Mouse (Mus musculus) forebrain, embryonic 16.5 days (tissue): ENCODE data around the gene Adh6b. TPM values are rescaled to one million over a fixed set of nuclear protein-coding genes. Genes with fewer than 3 reads are reported as not detected.

Experiments used
- ATAC-seq: fragments of 200-750 bp; cut with Nextera tagmentation; 2 replicates; pipeline ENCODE4 v1.8.0; 2017; ENCODE audit warnings: mild to moderate bottlenecking, moderate library complexity
- H3K27ac ChIP-seq: fragments of 300-500 bp; sonication (generic); 2 replicates; pipeline ENCODE4 v1.5.1; 2014; ENCODE audit warnings: low read length, control low read depth
- H3K27me3 ChIP-seq: fragments of 300-500 bp; sonication (generic); replicated peaks from 2 replicates; pipeline ENCODE4 v1.6.1; 2014; ENCODE audit warnings: low read length; ENCODE audit not compliant: control insufficient read depth, insufficient read depth
- H3K36me3 ChIP-seq: fragments of 300-500 bp; sonication (generic); 2 replicates; pipeline ENCODE4 v1.6.1; 2014; ENCODE audit not compliant: control insufficient read depth, insufficient read depth
- H3K4me1 ChIP-seq: fragments of 300-500 bp; sonication (generic); replicated peaks from 2 replicates; pipeline ENCODE4 v1.6.1; 2014; ENCODE audit warnings: low read length; ENCODE audit not compliant: control insufficient read depth, insufficient read depth
- H3K4me2 ChIP-seq: fragments of 300-500 bp; sonication (generic); 2 replicates; pipeline ENCODE4 v1.6.1; 2014; ENCODE audit warnings: mild to moderate bottlenecking, low read length, control low read depth
- H3K4me3 ChIP-seq: fragments of 300-500 bp; sonication (generic); replicated peaks from 2 replicates; pipeline ENCODE4 v1.5.1; 2014; ENCODE audit warnings: mild to moderate bottlenecking, low read length, control low read depth
- H3K9ac ChIP-seq: fragments of 300-500 bp; sonication (generic); replicated peaks from 2 replicates; pipeline ENCODE4 v1.6.1; 2014; ENCODE audit warnings: low read depth, low read length, control low read depth
- H3K9me3 ChIP-seq: fragments of 300-500 bp; sonication (generic); 2 replicates; pipeline ENCODE4 v1.6.1; 2016; ENCODE audit warnings: low read length; ENCODE audit not compliant: control insufficient read depth
- WGBS: fragments of 180-500 bp; shearing (Covaris S2); extraction: QIAGEN DNeasy Blood & Tissue Kit; methylation state at CpG from one replicate; pipeline ENCODE4 v1.1.7; 2014; 5-methylcytosine and 5-hydroxymethylcytosine counted together
- polyA plus RNA-seq: library from polyadenylated mRNA; unstranded; fragments of >200 nt; fragmentation: Nextera tagmentation; extraction: Ambion mirVana; gene quantifications from 2 replicates; pipeline ENCODE4 v1.2.1, GENCODE M21; 2015

Adh6b gene
- polyA plus RNA-seq, 1 experiment from 2014 or later, result not detected

GRCm38 (mm10) chr3:138311015-138311414, 30.6 kb upstream of the Adh6b start:
- Histone ChIP-seq H3K4me3 (no peak overlapping the region), H3K27ac (no peak overlapping the region), H3K9ac (no peak overlapping the region), H3K9me3 (no peaks in the 10 kb centered on the region), H3K36me3 (no peaks in the 10 kb centered on the region), H3K4me2 (no peak overlapping the region), H3K27me3 (no peaks in the 10 kb centered on the region), H3K4me1 (no peaks in the 10 kb centered on the region)
- WGBS, result 84% methylated on average over 6 of the region's 6 CpGs
- no peak for ATAC-seq

- ATAC-seq, result no peak
- Histone ChIP-seq H3K4me3 (no peak within 1 kb of the TSS), H3K9ac (no peak within 1 kb of the TSS), H3K27me3 (no peaks in the 10 kb centered on the region), H3K4me2 (no peak within 1 kb of the TSS), H3K4me1 (no peaks in the 10 kb centered on the region), H3K27ac (no peak within 1 kb of the TSS), H3K9me3 (no peaks in the 10 kb centered on the region), H3K36me3 (no peaks in the 10 kb centered on the region)
- WGBS, result 81% methylated on average over 5 of the region's 5 CpGs
Measured at GRCm38 (mm10) chr3:138312965-138313364, 28.6 kb upstream of the Adh6b start, which contains the start of gene Adh6a. Gene Adh6a (plus strand): TSS chr3:138313286.

- ATAC-seq, result no peak
- H3K9ac ChIP-seq, result no peak overlapping the region
- no peaks in the 10 kb centered on the region for H3K36me3 ChIP-seq
- 87% methylated on average over 2 of the region's 2 CpGs for WGBS
- no peak overlapping the region for H3K27ac ChIP-seq
- H3K4me1 ChIP-seq, result no peaks in the 10 kb centered on the region
- no peaks in the 10 kb centered on the region for H3K27me3 ChIP-seq
- no peak overlapping the region for H3K4me2 ChIP-seq
- no peaks in the 10 kb centered on the region for H3K9me3 ChIP-seq
- no peak overlapping the region for H3K4me3 ChIP-seq
Measured at GRCm38 (mm10) chr3:138316908-138317472, 24.6 kb upstream of the Adh6b start.

- Histone ChIP-seq H3K4me1 (no peaks in the 10 kb centered on the region), H3K36me3 (no peaks in the 10 kb centered on the region), H3K27ac (no peak overlapping the region), H3K9ac (no peak overlapping the region), H3K4me2 (no peak overlapping the region), H3K4me3 (no peak overlapping the region), H3K27me3 (no peaks in the 10 kb centered on the region), H3K9me3 (no peaks in the 10 kb centered on the region)
- no peak for ATAC-seq
- WGBS, result 92% methylated on average over 17 of the region's 17 CpGs
Measured at GRCm38 (mm10) chr3:138325001-138325400, 16.6 kb upstream of the Adh6b start.

- no peaks in the 10 kb centered on the region for H3K9me3 ChIP-seq
- H3K4me1 ChIP-seq, result no peaks in the 10 kb centered on the region
- H3K27ac ChIP-seq, result no peak overlapping the region
- no peaks in the 10 kb centered on the region for H3K27me3 ChIP-seq
- H3K4me3 ChIP-seq, result no peak overlapping the region
- no peak for ATAC-seq
- no peak overlapping the region for H3K4me2 ChIP-seq
- WGBS, result 93% methylated on average over 6 of the region's 6 CpGs
- H3K36me3 ChIP-seq, result no peaks in the 10 kb centered on the region
- H3K9ac ChIP-seq, result no peak overlapping the region
Measured at GRCm38 (mm10) chr3:138325466-138325865, 16.1 kb upstream of the Adh6b start.

GRCm38 (mm10) chr3:138333910-138334309, 7.7 kb upstream of the Adh6b start:
- Histone ChIP-seq H3K27me3 (no peaks in the 10 kb centered on the region), H3K9me3 (no peaks in the 10 kb centered on the region), H3K4me1 (no peaks in the 10 kb centered on the region), H3K4me3 (no peak overlapping the region), H3K36me3 (no peaks in the 10 kb centered on the region), H3K9ac (no peak overlapping the region), H3K27ac (no peak overlapping the region), H3K4me2 (no peak overlapping the region)
- no peak for ATAC-seq
- WGBS, result 89% methylated on average over 8 of the region's 8 CpGs

GRCm38 (mm10) chr3:138334320-138334719, 7.3 kb upstream of the Adh6b start:
- Histone ChIP-seq H3K4me3 (no peak overlapping the region), H3K9ac (no peak overlapping the region), H3K27me3 (no peaks in the 10 kb centered on the region), H3K27ac (no peak overlapping the region), H3K36me3 (no peaks in the 10 kb centered on the region), H3K4me1 (no peaks in the 10 kb centered on the region), H3K9me3 (no peaks in the 10 kb centered on the region), H3K4me2 (no peak overlapping the region)
- WGBS, result 90% methylated on average over 4 of the region's 4 CpGs
- ATAC-seq, result no peak

GRCm38 (mm10) chr3:138335566-138335965, 6.0 kb upstream of the Adh6b start:
- H3K9me3 ChIP-seq, result no peaks in the 10 kb centered on the region
- no peaks in the 10 kb centered on the region for H3K4me1 ChIP-seq
- no peaks in the 10 kb centered on the region for H3K36me3 ChIP-seq
- no peak overlapping the region for H3K9ac ChIP-seq
- ATAC-seq, result no peak
- WGBS, result 97% methylated on average over 1 of the region's 1 CpGs
- no peak overlapping the region for H3K27ac ChIP-seq
- H3K27me3 ChIP-seq, result no peaks in the 10 kb centered on the region
- no peak overlapping the region for H3K4me3 ChIP-seq
- no peak overlapping the region for H3K4me2 ChIP-seq

GRCm38 (mm10) chr3:138336104-138336754, 5.3 kb upstream of the Adh6b start:
- no peak for ATAC-seq
- H3K4me2 ChIP-seq, result no peak overlapping the region
- H3K36me3 ChIP-seq, result no peaks in the 10 kb centered on the region
- 57% methylated on average over 3 of the region's 3 CpGs for WGBS
- H3K4me3 ChIP-seq, result no peak overlapping the region
- no peak overlapping the region for H3K9ac ChIP-seq
- H3K27ac ChIP-seq, result no peak overlapping the region
- no peaks in the 10 kb centered on the region for H3K9me3 ChIP-seq
- no peaks in the 10 kb centered on the region for H3K4me1 ChIP-seq
- no peaks in the 10 kb centered on the region for H3K27me3 ChIP-seq
